12 mouse cellular contexts compared by ENCODE assay signal in the genomic region with DNA sequence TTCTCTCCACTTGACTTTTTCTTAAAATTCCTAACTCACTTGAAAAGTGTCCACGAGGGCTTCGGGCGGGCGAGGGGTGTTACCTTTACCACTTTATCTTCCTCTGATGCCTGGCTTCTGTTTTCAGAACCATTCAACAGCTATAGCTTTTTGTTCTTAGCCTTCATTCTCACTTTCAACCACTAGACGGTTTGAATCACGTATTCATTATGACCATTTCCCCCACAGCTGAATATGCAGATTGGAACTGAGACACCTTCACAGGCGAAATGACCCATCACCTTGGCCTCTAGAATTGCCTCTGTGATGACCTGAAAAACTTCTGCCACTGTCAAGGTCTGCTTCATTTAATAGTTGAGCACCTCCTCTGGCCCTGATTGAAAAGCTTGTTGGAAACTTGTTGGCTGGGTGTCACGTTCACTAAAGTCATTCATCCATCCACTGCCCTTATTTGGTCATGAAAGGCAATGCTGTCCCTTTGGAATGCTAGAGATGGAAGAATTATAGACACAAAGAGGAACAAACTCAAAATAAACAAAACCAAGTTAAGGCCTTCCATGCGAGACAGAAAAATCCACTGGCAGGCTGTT. TPM values are rescaled to one million over a fixed set of nuclear protein-coding genes. Genes with fewer than 3 reads are reported as not detected.
"Had no signal": no experiment of that assay in that cellular context is flagged by ENCODE, and none has a peak within 500 bp of the region (broad histone marks: within the 10 kb centered on the region; RNA-seq: fewer than 3 reads in every experiment).

No protein-coding gene starts in this region.

- H3K36me3 ChIP-seq: limb, embryonic 15.5 days; liver, embryonic 12.5 days; midbrain, embryonic 12.5 days; stomach, embryonic 15.5 days had no signal

- H3K4me1 ChIP-seq: limb, embryonic 15.5 days; liver, embryonic 12.5 days; midbrain, embryonic 12.5 days; stomach, embryonic 15.5 days had no signal

- H3K9ac ChIP-seq: limb, embryonic 15.5 days; liver, embryonic 12.5 days; midbrain, embryonic 12.5 days; stomach, embryonic 15.5 days had no signal

- H3K4me3 ChIP-seq: limb, embryonic 15.5 days; liver, embryonic 12.5 days; megakaryocyte, embryonic 14.5 days; midbrain, embryonic 12.5 days; stomach, embryonic 15.5 days had no signal

- ATAC-seq: inflammation-experienced regulatory T-cells, adult 6 months; intestine, postnatal 0 days; liver, embryonic 12.5 days; midbrain, embryonic 16.5 days had no signal

- H3K4me2 ChIP-seq: limb, embryonic 15.5 days; liver, embryonic 12.5 days; midbrain, embryonic 12.5 days; stomach, embryonic 15.5 days had no signal

- H3K27ac ChIP-seq: limb, embryonic 15.5 days; liver, embryonic 12.5 days; macrophage; midbrain, embryonic 12.5 days; stomach, embryonic 15.5 days had no signal

- DNase-seq: right cerebral cortex, postnatal 14 days; thymus, adult 2 months; thymus, postnatal 25 days had no signal

- H3K9me3 ChIP-seq: limb, embryonic 15.5 days; liver, embryonic 12.5 days; midbrain, embryonic 12.5 days; stomach, embryonic 15.5 days had no signal

- H3K27me3 ChIP-seq: limb, embryonic 15.5 days; midbrain, embryonic 12.5 days; stomach, embryonic 15.5 days had no signal

RNA-seq across cellular contexts. Expression of a gene that starts 10.7 kb away (rescaled TPM):
- polyA plus RNA-seq: macrophage had no signal
